Mouse (Mus musculus): ENCODE data around the gene Olfr846. TPM values are rescaled to one million over a fixed set of nuclear protein-coding genes. Genes with fewer than 3 reads are reported as not detected.

The Olfr846 gene
- not detected in 2 replicates for polyA plus RNA-seq (2012; ENCODE audit: low replicate concordance)

GRCm38 (mm10) chr9:19363905-19364304 is at the start of gene Olfr846:
Olfr846 (minus strand) TSS chr9:19364005.

GRCm38 (mm10) chr9:19378569-19378968 is 14.8 kb upstream of the Olfr846 start, which contains the start of gene Olfr847:
Olfr847 (minus strand) TSS chr9:19378669.

GRCm38 (mm10) chr9:19336157-19336556 is 27.6 kb downstream of the Olfr846 start, which contains the start of gene Olfr845:
Olfr845 (plus strand) TSS chr9:19336457.

GRCm38 (mm10) chr9:19316047-19316446 is 47.8 kb downstream of the Olfr846 start, which contains the start of gene Olfr844:
Olfr844 (plus strand) TSS chr9:19316347.

Other genes starting within 250 kb of the Olfr846 start
- not detected in 2 replicates for gene Olfr836, start 243.6 kb downstream of the Olfr846 start, polyA plus RNA-seq (2012; ENCODE audit: low replicate concordance)
- gene Olfr837, start 227.7 kb downstream of the Olfr846 start, polyA plus RNA-seq (2012; ENCODE audit: low replicate concordance) = not detected in 2 replicates
- not detected in 2 replicates for gene Olfr839-ps1, start 186.7 kb downstream of the Olfr846 start, polyA plus RNA-seq (2012; ENCODE audit: low replicate concordance)
- gene Olfr843, start 112.0 kb downstream of the Olfr846 start, polyA plus RNA-seq (2012; ENCODE audit: low replicate concordance) = not detected in 2 replicates
- not detected in 2 replicates for gene Olfr844, start 47.7 kb downstream of the Olfr846 start, polyA plus RNA-seq (2012; ENCODE audit: low replicate concordance)
- gene Olfr845, start 27.5 kb downstream of the Olfr846 start, polyA plus RNA-seq (2012; ENCODE audit: low replicate concordance) = not detected in 2 replicates
- not detected in 2 replicates for gene Olfr847, start 14.7 kb upstream of the Olfr846 start, polyA plus RNA-seq (2012; ENCODE audit: low replicate concordance)
- not detected in 2 replicates for gene Olfr849, start 76.3 kb upstream of the Olfr846 start, polyA plus RNA-seq (2012; ENCODE audit: low replicate concordance)
- gene Olfr850, start 114.2 kb upstream of the Olfr846 start, polyA plus RNA-seq (2012; ENCODE audit: low replicate concordance) = not detected in 2 replicates
- 0.03 TPM in 1 of 2 replicates, not detected in the other for gene Olfr851, start 129.3 kb upstream of the Olfr846 start, polyA plus RNA-seq (2012; ENCODE audit: low replicate concordance)
- not detected in 2 replicates for gene Olfr853, start 177.1 kb upstream of the Olfr846 start, polyA plus RNA-seq (2012; ENCODE audit: low replicate concordance)
- gene Olfr854, start 203.4 kb upstream of the Olfr846 start, polyA plus RNA-seq (2012; ENCODE audit: low replicate concordance) = not detected in 2 replicates
- gene Olfr855, start 218.6 kb upstream of the Olfr846 start, polyA plus RNA-seq (2012; ENCODE audit: low replicate concordance) = not detected in 2 replicates

Data from leukemia stem cell, adult 10-12 weeks (primary cell).